Mouse (Mus musculus): ENCODE data around the gene Flvcr2. TPM values are rescaled to one million over a fixed set of nuclear protein-coding genes. Genes with fewer than 3 reads are reported as not detected.

Gene Flvcr2
- polyA plus RNA-seq, 1 experiment from 2014 or later, result 1.5 TPM

- Histone ChIP-seq H3K27ac (ENCODE audit: low read depth, low read length) (no peak overlapping the region), H3K9ac (ENCODE audit: low read length) (no peak overlapping the region), H3K4me2 (ENCODE audit: low read depth) (no peak overlapping the region), H3K4me3 (ENCODE audit: low read depth, low read length) (no peak overlapping the region), H3K9me3 (ENCODE audit: control insufficient read depth, low read length) (no peaks in the 10 kb centered on the region), H3K4me1 (ENCODE audit: control insufficient read depth, insufficient read depth, low read length) (no peaks in the 10 kb centered on the region), H3K36me3 (ENCODE audit: control insufficient read depth, insufficient read depth, low read length) (no peaks in the 10 kb centered on the region), H3K27me3 (ENCODE audit: control insufficient read depth, insufficient read depth, low read length) (no peaks in the 10 kb centered on the region)
- DNase-seq (ENCODE audit: low spot score) (no peak), ATAC-seq (ENCODE audit: insufficient read depth, low FRiP score, low TSS enrichment) (no peak)
- WGBS, result 78% methylated on average over 3 of the region's 3 CpGs
These were observed 25.0 kb downstream of the Flvcr2 start for GRCm38 (mm10) chr12:85771356-85771755.

DNA sequence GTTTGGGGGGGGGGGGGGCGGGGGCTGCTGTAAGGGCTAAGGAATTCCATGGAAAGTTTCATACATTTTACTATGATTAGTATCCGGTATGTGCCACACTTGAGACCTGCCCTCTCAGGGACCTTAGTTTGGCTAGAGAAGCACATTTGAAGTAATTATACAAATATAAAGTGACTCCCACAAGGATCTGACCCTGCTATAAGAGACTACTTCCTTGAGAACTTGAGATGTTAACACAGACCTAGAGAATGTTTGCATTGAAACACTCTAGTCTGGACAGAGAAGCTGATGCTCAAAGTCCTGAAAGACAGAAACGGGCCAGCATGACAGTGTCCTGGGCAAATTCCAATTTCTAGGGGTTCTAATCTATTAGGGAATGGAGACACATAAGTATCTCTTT lies 32.6 kb downstream of the Flvcr2 start:
- WGBS, result 81% methylated on average over 3 of the region's 3 CpGs
- no peaks in the 10 kb centered on the region for H3K4me1 ChIP-seq (ENCODE audit: control insufficient read depth, insufficient read depth, low read length)
- no peaks in the 10 kb centered on the region for H3K27me3 ChIP-seq (ENCODE audit: control insufficient read depth, insufficient read depth, low read length)
- H3K36me3 ChIP-seq (ENCODE audit: control insufficient read depth, insufficient read depth, low read length), result no peaks in the 10 kb centered on the region
- no peak overlapping the region for H3K27ac ChIP-seq (ENCODE audit: low read depth, low read length)
- H3K9ac ChIP-seq (ENCODE audit: low read length), result no peak overlapping the region
- ATAC-seq (ENCODE audit: insufficient read depth, low FRiP score, low TSS enrichment) (no peak), DNase-seq (ENCODE audit: low spot score) (no peak)
- H3K4me3 ChIP-seq (ENCODE audit: low read depth, low read length), result no peak overlapping the region
- no peak overlapping the region for H3K4me2 ChIP-seq (ENCODE audit: low read depth)
- no peaks in the 10 kb centered on the region for H3K9me3 ChIP-seq (ENCODE audit: control insufficient read depth, low read length)

DNA sequence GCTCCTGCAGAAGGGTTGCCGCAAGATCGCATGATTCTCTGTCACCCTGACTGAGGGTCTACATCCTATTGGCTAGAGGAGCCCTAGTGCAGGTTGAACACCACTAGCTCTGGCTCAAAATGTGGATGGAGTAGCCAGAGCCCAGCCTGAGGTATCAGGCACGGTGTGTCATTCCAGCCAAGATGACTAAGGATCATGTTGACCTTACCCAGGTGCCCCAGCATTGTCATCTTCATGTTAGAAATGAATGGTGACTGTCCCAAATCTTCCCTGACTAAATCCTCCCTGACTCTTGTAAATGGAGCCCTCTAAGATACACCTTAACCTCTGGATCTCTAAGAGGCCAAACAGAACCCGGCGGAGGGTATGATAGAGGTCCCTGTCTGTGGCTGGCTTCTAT lies 33.4 kb downstream of the Flvcr2 start:
- Histone ChIP-seq H3K36me3 (ENCODE audit: control insufficient read depth, insufficient read depth, low read length) (no peaks in the 10 kb centered on the region), H3K9ac (ENCODE audit: low read length) (no peak overlapping the region)
- WGBS, result 90% methylated on average over 5 of the region's 5 CpGs

GRCm38 (mm10) chr12:85781606-85782005 lies 35.3 kb downstream of the Flvcr2 start:
- H3K4me2 ChIP-seq (ENCODE audit: low read depth), result no peak overlapping the region
- H3K36me3 ChIP-seq (ENCODE audit: control insufficient read depth, insufficient read depth, low read length), result no peaks in the 10 kb centered on the region
- WGBS, result 82% methylated on average over 3 of the region's 3 CpGs
- DNase-seq (ENCODE audit: low spot score) (no peak), ATAC-seq (ENCODE audit: insufficient read depth, low FRiP score, low TSS enrichment) (no peak)
- no peak overlapping the region for H3K9ac ChIP-seq (ENCODE audit: low read length)
- no peaks in the 10 kb centered on the region for H3K27me3 ChIP-seq (ENCODE audit: control insufficient read depth, insufficient read depth, low read length)
- no peak overlapping the region for H3K27ac ChIP-seq (ENCODE audit: low read depth, low read length)
- H3K4me1 ChIP-seq (ENCODE audit: control insufficient read depth, insufficient read depth, low read length), result no peaks in the 10 kb centered on the region
- H3K4me3 ChIP-seq (ENCODE audit: low read depth, low read length), result no peak overlapping the region
- H3K9me3 ChIP-seq (ENCODE audit: control insufficient read depth, low read length), result no peaks in the 10 kb centered on the region

More for the DNA sequence above, 33.4 kb downstream of the Flvcr2 start:
- H3K4me3 ChIP-seq (ENCODE audit: low read depth, low read length), result no peak overlapping the region
- no peak overlapping the region for H3K27ac ChIP-seq (ENCODE audit: low read depth, low read length)
- no peaks in the 10 kb centered on the region for H3K4me1 ChIP-seq (ENCODE audit: control insufficient read depth, insufficient read depth, low read length)
- H3K4me2 ChIP-seq (ENCODE audit: low read depth), result no peak overlapping the region
- DNase-seq (ENCODE audit: low spot score) (no peak), ATAC-seq (ENCODE audit: insufficient read depth, low FRiP score, low TSS enrichment) (no peak)
- no peaks in the 10 kb centered on the region for H3K9me3 ChIP-seq (ENCODE audit: control insufficient read depth, low read length)
- H3K27me3 ChIP-seq (ENCODE audit: control insufficient read depth, insufficient read depth, low read length), result no peaks in the 10 kb centered on the region

- DNase-seq (ENCODE audit: low spot score), result no peak
- no peak overlapping the region for H3K4me3 ChIP-seq (ENCODE audit: low read depth, low read length)
- H3K9ac ChIP-seq (ENCODE audit: low read length), result no peak overlapping the region
- ATAC-seq (ENCODE audit: insufficient read depth, low FRiP score, low TSS enrichment), result no peak
- no peaks in the 10 kb centered on the region for H3K9me3 ChIP-seq (ENCODE audit: control insufficient read depth, low read length)
- H3K36me3 ChIP-seq (ENCODE audit: control insufficient read depth, insufficient read depth, low read length), result no peaks in the 10 kb centered on the region
- no peak overlapping the region for H3K27ac ChIP-seq (ENCODE audit: low read depth, low read length)
- WGBS, result 57% methylated on average over 19 of the region's 19 CpGs
- H3K27me3 ChIP-seq (ENCODE audit: control insufficient read depth, insufficient read depth, low read length), result no peaks in the 10 kb centered on the region
- no peaks in the 10 kb centered on the region for H3K4me1 ChIP-seq (ENCODE audit: control insufficient read depth, insufficient read depth, low read length)
- no peak overlapping the region for H3K4me2 ChIP-seq (ENCODE audit: low read depth)
These were observed 38.8 kb downstream of the Flvcr2 start for GRCm38 (mm10) chr12:85784916-85785815.

- Histone ChIP-seq H3K4me2 (ENCODE audit: low read depth) (no peak overlapping the region), H3K27ac (ENCODE audit: low read depth, low read length) (no peak overlapping the region), H3K4me3 (ENCODE audit: low read depth, low read length) (no peak overlapping the region), H3K4me1 (ENCODE audit: control insufficient read depth, insufficient read depth, low read length) (no peaks in the 10 kb centered on the region), H3K9me3 (ENCODE audit: control insufficient read depth, low read length) (no peaks in the 10 kb centered on the region), H3K36me3 (ENCODE audit: control insufficient read depth, insufficient read depth, low read length) (no peaks in the 10 kb centered on the region), H3K9ac (ENCODE audit: low read length) (no peak overlapping the region), H3K27me3 (ENCODE audit: control insufficient read depth, insufficient read depth, low read length) (no peaks in the 10 kb centered on the region)
- ATAC-seq (ENCODE audit: insufficient read depth, low FRiP score, low TSS enrichment) (no peak), DNase-seq (ENCODE audit: low spot score) (no peak)
- WGBS, result 88% methylated on average over 4 of the region's 4 CpGs
These were observed 45.8 kb downstream of the Flvcr2 start for GRCm38 (mm10) chr12:85792158-85792557.

DNA sequence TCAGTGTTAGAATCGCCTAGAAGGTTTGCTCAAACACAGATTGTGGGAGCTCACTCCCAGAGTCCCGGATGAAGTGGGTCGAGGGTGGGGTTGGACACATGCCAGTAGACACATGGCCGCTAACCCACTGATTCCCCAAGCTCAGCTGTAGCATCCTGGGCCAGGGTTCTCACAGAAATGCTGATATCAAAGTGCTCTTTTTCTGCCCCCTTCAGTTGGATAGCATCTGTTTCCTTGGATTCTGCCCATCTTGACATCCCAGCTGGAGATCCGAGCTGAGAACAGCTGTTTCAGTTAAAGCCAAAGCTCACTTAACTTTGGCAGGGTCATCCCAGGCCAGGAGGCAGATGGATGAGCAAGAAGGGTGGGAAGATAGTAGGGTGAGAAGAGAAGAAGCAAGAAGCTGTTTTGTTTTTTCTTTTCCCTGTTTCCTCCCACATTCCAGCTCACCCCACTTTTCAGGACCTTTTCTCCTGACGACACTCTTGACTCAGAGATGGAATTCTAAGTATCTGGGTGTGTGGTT lies 46.5 kb downstream of the Flvcr2 start:
- Histone ChIP-seq H3K4me1 (ENCODE audit: control insufficient read depth, insufficient read depth, low read length) (no peaks in the 10 kb centered on the region), H3K27ac (ENCODE audit: low read depth, low read length) (no peak overlapping the region), H3K27me3 (ENCODE audit: control insufficient read depth, insufficient read depth, low read length) (no peaks in the 10 kb centered on the region), H3K9me3 (ENCODE audit: control insufficient read depth, low read length) (no peaks in the 10 kb centered on the region), H3K9ac (ENCODE audit: low read length) (no peak overlapping the region), H3K4me2 (ENCODE audit: low read depth) (no peak overlapping the region), H3K36me3 (ENCODE audit: control insufficient read depth, insufficient read depth, low read length) (no peaks in the 10 kb centered on the region), H3K4me3 (ENCODE audit: low read depth, low read length) (no peak overlapping the region)
- WGBS, result 76% methylated on average over 6 of the region's 6 CpGs
- no peak for ATAC-seq (ENCODE audit: insufficient read depth, low FRiP score, low TSS enrichment)
- DNase-seq (ENCODE audit: low spot score), result peak; percentile 18

GRCm38 (mm10) chr12:85794094-85794493 lies 47.8 kb downstream of the Flvcr2 start:
- H3K36me3 ChIP-seq (ENCODE audit: control insufficient read depth, insufficient read depth, low read length), result no peaks in the 10 kb centered on the region
- no peak overlapping the region for H3K27ac ChIP-seq (ENCODE audit: low read depth, low read length)
- no peak for DNase-seq (ENCODE audit: low spot score)
- no peaks in the 10 kb centered on the region for H3K27me3 ChIP-seq (ENCODE audit: control insufficient read depth, insufficient read depth, low read length)
- 90% methylated on average over 2 of the region's 2 CpGs for WGBS
- H3K4me1 ChIP-seq (ENCODE audit: control insufficient read depth, insufficient read depth, low read length), result no peaks in the 10 kb centered on the region
- no peak overlapping the region for H3K4me3 ChIP-seq (ENCODE audit: low read depth, low read length)
- no peaks in the 10 kb centered on the region for H3K9me3 ChIP-seq (ENCODE audit: control insufficient read depth, low read length)
- H3K9ac ChIP-seq (ENCODE audit: low read length), result no peak overlapping the region
- H3K4me2 ChIP-seq (ENCODE audit: low read depth), result no peak overlapping the region
- no peak for ATAC-seq (ENCODE audit: insufficient read depth, low FRiP score, low TSS enrichment)

GRCm38 (mm10) chr12:85795551-85795950 lies 49.2 kb downstream of the Flvcr2 start:
- Histone ChIP-seq H3K4me2 (ENCODE audit: low read depth) (no peak overlapping the region), H3K4me1 (ENCODE audit: control insufficient read depth, insufficient read depth, low read length) (no peaks in the 10 kb centered on the region), H3K36me3 (ENCODE audit: control insufficient read depth, insufficient read depth, low read length) (no peaks in the 10 kb centered on the region), H3K9ac (ENCODE audit: low read length) (no peak overlapping the region), H3K27ac (ENCODE audit: low read depth, low read length) (no peak overlapping the region), H3K4me3 (ENCODE audit: low read depth, low read length) (no peak overlapping the region), H3K9me3 (ENCODE audit: control insufficient read depth, low read length) (no peaks in the 10 kb centered on the region), H3K27me3 (ENCODE audit: control insufficient read depth, insufficient read depth, low read length) (no peaks in the 10 kb centered on the region)
- ATAC-seq (ENCODE audit: insufficient read depth, low FRiP score, low TSS enrichment), result no peak
- 84% methylated on average over 1 of the region's 1 CpGs for WGBS
- no peak for DNase-seq (ENCODE audit: low spot score)
